Mouse (Mus musculus) limb, embryonic 11.5 days (tissue): Measurements from ENCODE around the gene Plekhg6. TPM values are rescaled to one million over a fixed set of nuclear protein-coding genes. Genes with fewer than 3 reads are reported as not detected.

Source experiments
- ATAC-seq: fragments of 200-750 bp; cut with Nextera tagmentation; 2 replicates; pipeline ENCODE4 v1.8.0; 2017; ENCODE audit warnings: low read depth; ENCODE audit not compliant: insufficient number of reproducible peaks, low FRiP score, low TSS enrichment
- DNase-seq: peaks from one replicate; pipeline ENCODE4 v3.0.0-alpha.2; 2015; ENCODE audit warnings: low spot score
- H3K27ac ChIP-seq: fragments of 300-500 bp; sonication (generic); replicated peaks from 2 replicates; pipeline ENCODE4 v1.5.1; 2014; ENCODE audit warnings: low read depth, mild to moderate bottlenecking, low read length
- H3K27me3 ChIP-seq: fragments of 300-500 bp; sonication (generic); 2 replicates; pipeline ENCODE4 v1.6.1; 2014; ENCODE audit warnings: mild to moderate bottlenecking, low read length, mixed read lengths; ENCODE audit not compliant: control insufficient read depth, insufficient read depth
- H3K36me3 ChIP-seq: fragments of 300-500 bp; sonication (generic); 2 replicates; pipeline ENCODE4 v1.6.1; 2014; ENCODE audit warnings: mild to moderate bottlenecking, low read length, moderate library complexity, mixed read lengths; ENCODE audit not compliant: control insufficient read depth, insufficient read depth
- H3K4me1 ChIP-seq: fragments of 300-500 bp; sonication (generic); 2 replicates; pipeline ENCODE4 v1.6.1; 2014; ENCODE audit warnings: low read length, mixed read lengths; ENCODE audit not compliant: control insufficient read depth, insufficient read depth
- H3K4me2 ChIP-seq: fragments of 300-500 bp; sonication (generic); 2 replicates; pipeline ENCODE4 v1.6.1; 2014; ENCODE audit warnings: low read depth, mild to moderate bottlenecking, moderate library complexity; ENCODE audit not compliant: severe bottlenecking
- H3K4me3 ChIP-seq: fragments of 300-500 bp; sonication (generic); 2 replicates; pipeline ENCODE4 v1.5.1; 2014; ENCODE audit warnings: low read depth, low read length
- H3K9ac ChIP-seq: fragments of 300-500 bp; sonication (generic); 2 replicates; pipeline ENCODE4 v1.6.1; 2014; ENCODE audit warnings: mild to moderate bottlenecking, low read length
- H3K9me3 ChIP-seq: fragments of 300-500 bp; sonication (generic); 2 replicates; pipeline ENCODE4 v1.6.1; 2016; ENCODE audit warnings: low read length; ENCODE audit not compliant: control insufficient read depth
- WGBS: fragments of 180-500 bp; shearing (Covaris S2); extraction: QIAGEN DNeasy Blood & Tissue Kit; methylation state at CpG from one replicate; pipeline ENCODE4 v1.1.7; 2014; 5-methylcytosine and 5-hydroxymethylcytosine counted together
- polyA plus RNA-seq: library from polyadenylated mRNA; unstranded; fragments of >200 nt; fragmentation: Nextera tagmentation; extraction: Ambion mirVana; gene quantifications from 2 replicates; pipeline ENCODE4 v1.2.1, GENCODE M21; 2014

Gene Plekhg6
- polyA plus RNA-seq, 1 experiment from 2014 or later = 0.27 TPM

DNA sequence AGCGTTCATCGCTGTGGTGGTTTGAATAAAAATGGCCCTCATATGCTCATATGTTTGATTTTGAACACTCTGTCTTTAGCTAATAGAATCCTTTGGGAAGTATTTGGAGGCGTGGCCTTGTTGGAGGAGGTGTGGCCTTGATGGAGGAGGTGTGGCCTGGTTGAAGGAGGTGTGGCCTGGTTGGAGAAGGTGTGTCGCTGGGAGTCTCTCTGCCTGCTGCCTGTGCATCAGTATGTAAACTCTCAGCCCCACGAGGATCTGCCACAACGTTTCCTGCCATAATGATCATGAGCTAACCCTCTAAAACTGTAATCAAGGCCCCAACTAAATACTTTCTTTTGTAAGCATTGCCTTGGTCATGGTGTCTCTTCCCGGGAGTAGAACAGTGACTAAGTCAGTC is 26.6 kb upstream of the Plekhg6 start:
- Histone ChIP-seq H3K4me1 (no peaks in the 10 kb centered on the region), H3K27me3 (no peaks in the 10 kb centered on the region), H3K9ac (no peak overlapping the region), H3K4me3 (no peak overlapping the region), H3K36me3 (no peaks in the 10 kb centered on the region), H3K4me2 (no peak overlapping the region), H3K9me3 (no peaks in the 10 kb centered on the region), H3K27ac (no peak overlapping the region)
- WGBS = 83% methylated on average over 7 of the region's 7 CpGs
- DNase-seq (no peak), ATAC-seq (no peak)

DNA sequence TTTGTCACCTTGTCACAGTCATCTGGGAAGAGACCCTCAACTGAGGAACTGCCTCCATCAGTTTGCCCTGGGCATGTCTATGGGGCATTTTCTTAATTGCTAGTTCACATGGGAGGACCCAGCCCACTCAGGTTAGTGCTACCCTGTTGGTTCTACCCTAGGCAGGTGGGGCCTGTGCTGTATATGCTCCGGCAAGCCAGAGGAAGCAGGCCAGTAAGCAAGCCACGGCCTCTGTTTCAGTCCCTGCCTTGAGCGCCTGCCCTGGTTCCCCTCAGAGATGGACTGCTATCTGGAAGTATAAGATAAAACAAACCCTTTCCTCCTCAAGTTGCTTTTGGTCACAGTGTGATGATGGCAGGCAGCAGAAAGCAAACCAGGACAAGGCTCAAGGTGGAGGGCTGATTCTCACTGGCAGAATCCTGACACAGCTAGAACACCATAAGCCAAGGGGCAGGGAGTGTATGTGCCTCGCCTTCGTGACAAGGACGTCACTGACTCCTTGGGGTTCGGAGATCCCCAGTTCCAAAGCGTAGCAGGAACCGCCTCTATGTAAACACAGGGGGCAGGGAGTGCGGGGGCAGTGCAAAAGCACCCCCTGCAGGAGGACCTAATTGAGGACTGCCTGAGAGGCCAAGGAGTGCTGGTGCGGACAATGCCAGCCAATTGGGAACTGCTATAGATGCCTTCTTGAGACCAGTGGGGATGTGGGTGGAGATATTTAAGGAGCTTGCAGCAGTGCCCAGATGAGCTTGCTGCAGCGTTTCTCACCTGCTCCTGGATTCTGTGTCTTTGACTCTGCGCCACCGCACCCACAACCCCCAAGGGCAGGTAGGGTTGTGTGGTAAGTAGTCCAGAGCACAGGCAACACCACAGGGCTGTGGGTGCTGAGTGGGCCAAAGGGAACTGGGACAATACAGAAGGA is 25.1 kb upstream of the Plekhg6 start:
- Histone ChIP-seq H3K9me3 (no peaks in the 10 kb centered on the region), H3K27ac (no peak overlapping the region), H3K4me2 (no peak overlapping the region), H3K4me1 (no peaks in the 10 kb centered on the region), H3K36me3 (no peaks in the 10 kb centered on the region), H3K9ac (no peak overlapping the region), H3K4me3 (no peak overlapping the region), H3K27me3 (no peaks in the 10 kb centered on the region)
- ATAC-seq (no peak), DNase-seq (no peak)
- 60% methylated on average over 14 of the region's 14 CpGs for WGBS

DNA sequence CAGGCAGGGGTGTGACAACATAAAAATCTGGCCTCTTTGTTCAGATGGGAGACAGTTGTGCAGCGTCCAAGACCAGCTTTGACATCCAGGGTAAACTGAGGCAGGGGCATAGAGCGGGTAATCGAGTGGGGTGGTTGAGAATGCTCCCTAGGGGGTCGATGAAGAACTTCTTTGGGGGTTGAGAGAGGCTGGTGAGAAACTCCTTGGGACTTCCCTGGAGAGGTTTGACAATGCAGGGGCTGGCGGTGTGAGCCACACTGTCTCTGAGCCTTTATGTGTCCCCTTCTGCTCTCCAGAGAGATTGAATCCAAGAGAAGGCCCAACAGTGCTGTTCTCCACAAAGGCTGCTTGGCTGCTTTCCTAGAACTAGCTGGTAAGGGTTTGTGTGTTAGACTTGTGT is 9.3 kb upstream of the Plekhg6 start:
- DNase-seq = no peak
- no peaks in the 10 kb centered on the region for H3K4me1 ChIP-seq
- H3K27me3 ChIP-seq = no peaks in the 10 kb centered on the region
- no peaks in the 10 kb centered on the region for H3K9me3 ChIP-seq
- no peak overlapping the region for H3K27ac ChIP-seq
- 87% methylated on average over 5 of the region's 5 CpGs for WGBS
- no peak for ATAC-seq
- H3K4me2 ChIP-seq = no peak overlapping the region
- no peaks in the 10 kb centered on the region for H3K36me3 ChIP-seq
- no peak overlapping the region for H3K4me3 ChIP-seq
- no peak overlapping the region for H3K9ac ChIP-seq

DNA sequence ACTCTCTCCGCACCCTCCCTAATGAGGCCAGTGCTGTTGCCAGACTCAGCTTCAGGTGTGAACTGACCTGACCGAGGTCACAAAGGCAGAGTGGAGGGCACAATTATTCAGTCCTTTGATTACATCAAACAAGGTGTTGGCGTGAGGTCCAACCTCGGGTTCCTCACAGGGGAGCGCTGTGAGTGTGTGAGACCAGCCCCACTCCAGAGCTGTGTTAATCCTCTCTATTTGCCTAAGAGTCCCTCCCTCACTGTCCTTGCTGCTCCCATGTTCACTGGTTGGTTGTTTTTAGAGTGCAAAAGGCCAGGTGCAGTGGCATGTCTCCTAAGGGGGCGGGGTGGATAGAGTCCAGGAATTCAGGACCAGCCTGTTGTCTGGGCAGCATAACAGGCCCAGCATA is 5.5 kb upstream of the Plekhg6 start:
- ATAC-seq = no peak
- Histone ChIP-seq H3K27me3 (peaks cover 12% of the 10 kb centered on the region), H3K4me2 (no peak overlapping the region), H3K4me1 (no peaks in the 10 kb centered on the region), H3K9ac (no peak overlapping the region), H3K4me3 (no peak overlapping the region), H3K36me3 (no peaks in the 10 kb centered on the region), H3K27ac (no peak overlapping the region), H3K9me3 (no peaks in the 10 kb centered on the region)
- DNase-seq = no peak
- WGBS = 40% methylated on average over 6 of the region's 6 CpGs

DNA sequence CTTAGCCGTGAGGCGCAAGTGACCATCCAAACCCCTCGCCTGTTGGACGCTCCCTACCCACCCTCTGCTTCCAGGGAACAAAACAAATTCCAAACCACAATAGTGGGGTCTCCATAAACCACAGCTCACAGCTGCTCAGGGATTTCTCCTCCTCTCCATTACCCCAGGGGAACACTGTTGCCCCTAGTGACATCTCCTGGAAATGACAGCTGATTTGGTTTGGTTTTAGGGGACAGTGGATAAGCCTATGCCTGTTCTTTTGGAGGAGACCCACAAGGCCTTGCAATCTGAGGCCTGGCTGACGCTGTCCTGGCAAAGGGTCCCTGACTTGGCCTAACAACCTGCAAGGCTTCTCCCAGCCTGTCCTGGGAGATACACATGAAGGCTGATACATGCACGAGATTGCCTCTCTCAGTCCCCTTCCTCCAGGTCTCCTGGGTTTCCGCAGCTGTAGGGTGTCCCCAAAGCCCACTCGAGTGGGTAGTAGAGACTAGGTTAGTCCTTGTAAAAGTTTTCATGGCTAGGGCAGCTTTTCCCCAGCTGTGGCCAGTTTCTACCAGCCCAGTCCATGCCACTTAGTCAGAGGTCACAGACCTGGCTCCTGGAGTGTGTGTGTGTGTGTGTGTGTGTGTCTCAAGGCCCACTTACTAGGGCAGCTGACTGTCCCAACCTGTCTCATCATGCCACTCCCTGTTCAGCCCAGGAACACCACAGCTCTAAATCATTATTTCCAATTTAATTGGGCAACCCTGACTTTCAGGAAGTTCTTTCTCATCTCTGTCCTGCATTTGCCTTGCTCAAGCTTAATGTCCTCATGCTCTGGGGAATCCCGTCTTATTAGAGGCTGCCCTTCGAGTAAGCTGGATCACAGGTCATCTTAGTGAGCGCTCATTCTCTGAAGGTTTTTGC is 4.7 kb upstream of the Plekhg6 start:
- no peaks in the 10 kb centered on the region; the same call in 1 of the 2 replicates for H3K9me3 ChIP-seq
- H3K4me1 ChIP-seq = 0 out of 2 replicates have a peak, but pooled peaks cover 1% of the 10 kb centered on the region
- peak; percentile 40 for DNase-seq
- 63% methylated on average over 11 of the region's 11 CpGs for WGBS
- H3K36me3 ChIP-seq = no peaks in the 10 kb centered on the region
- no peak overlapping the region for H3K4me2 ChIP-seq
- H3K27me3 ChIP-seq = peaks cover 19% of the 10 kb centered on the region
- no peak overlapping the region for H3K27ac ChIP-seq
- no peak overlapping the region for H3K9ac ChIP-seq
- no peak overlapping the region for H3K4me3 ChIP-seq
- no peak for ATAC-seq

DNA sequence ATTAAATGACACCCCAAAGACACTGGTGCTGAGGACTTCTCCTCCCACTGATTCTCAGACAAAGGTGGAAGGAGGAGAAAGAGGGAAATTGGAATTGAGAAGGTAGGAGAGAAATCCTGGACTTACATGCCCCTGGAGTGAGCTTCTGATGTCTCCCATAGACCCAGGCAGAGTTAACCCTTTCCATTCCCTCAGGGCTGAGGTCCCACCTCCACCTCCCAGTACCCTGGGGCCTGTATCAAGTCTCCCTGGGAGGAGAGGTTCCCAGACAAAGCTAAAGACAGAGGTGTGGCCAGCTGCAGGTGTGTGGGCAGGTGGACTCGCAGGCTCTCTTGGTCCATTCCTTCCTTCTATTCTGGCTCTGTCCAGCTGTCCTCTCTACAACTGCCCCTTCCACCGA is 1.4 kb upstream of the Plekhg6 start:
- DNase-seq (no peak), ATAC-seq (no peak)
- Histone ChIP-seq H3K9me3 (no peaks in the 10 kb centered on the region; the same call in 1 of the 2 replicates), H3K4me2 (no peak overlapping the region), H3K27ac (no peak overlapping the region), H3K4me3 (no peak overlapping the region), H3K9ac (no peak overlapping the region), H3K36me3 (no peaks in the 10 kb centered on the region), H3K4me1 (peaks cover 12% of the 10 kb centered on the region), H3K27me3 (peaks cover 48% of the 10 kb centered on the region)
- 66% methylated on average over 2 of the region's 2 CpGs for WGBS

DNA sequence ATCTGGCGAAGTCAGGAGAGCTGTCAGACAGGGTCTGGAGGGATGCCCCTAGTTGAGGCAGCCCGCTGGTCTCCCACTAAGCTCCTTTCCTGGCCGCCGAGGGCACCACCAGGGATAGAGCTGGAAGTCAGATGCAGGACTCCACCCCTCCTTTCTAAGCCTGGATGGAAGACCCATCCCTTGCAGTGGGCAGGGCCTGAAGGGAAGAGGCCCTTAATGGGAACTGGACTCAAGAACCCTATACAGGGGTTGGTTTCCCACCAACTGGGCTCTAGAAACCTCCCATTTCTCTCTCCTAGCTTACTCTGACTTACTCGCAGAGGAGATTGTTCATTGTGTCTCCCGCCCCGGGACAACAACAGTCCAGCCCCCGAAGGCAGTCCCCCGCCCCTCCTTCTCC is 812 bp downstream of the Plekhg6 start:
- peaks cover 12% of the 10 kb centered on the region for H3K4me1 ChIP-seq
- peak overlapping the region; percentile 32 for H3K4me3 ChIP-seq
- peak overlapping the region; percentile 61; the same call in 1 of the 2 replicates for H3K4me2 ChIP-seq
- DNase-seq (no peak), ATAC-seq (no peak)
- peaks cover 50% of the 10 kb centered on the region for H3K27me3 ChIP-seq
- no peak overlapping the region for H3K27ac ChIP-seq
- H3K9me3 ChIP-seq = no peaks in the 10 kb centered on the region; the same call in 1 of the 2 replicates
- H3K36me3 ChIP-seq = no peaks in the 10 kb centered on the region
- H3K9ac ChIP-seq = no peak overlapping the region
- WGBS = 5% methylated on average over 9 of the region's 9 CpGs

DNA sequence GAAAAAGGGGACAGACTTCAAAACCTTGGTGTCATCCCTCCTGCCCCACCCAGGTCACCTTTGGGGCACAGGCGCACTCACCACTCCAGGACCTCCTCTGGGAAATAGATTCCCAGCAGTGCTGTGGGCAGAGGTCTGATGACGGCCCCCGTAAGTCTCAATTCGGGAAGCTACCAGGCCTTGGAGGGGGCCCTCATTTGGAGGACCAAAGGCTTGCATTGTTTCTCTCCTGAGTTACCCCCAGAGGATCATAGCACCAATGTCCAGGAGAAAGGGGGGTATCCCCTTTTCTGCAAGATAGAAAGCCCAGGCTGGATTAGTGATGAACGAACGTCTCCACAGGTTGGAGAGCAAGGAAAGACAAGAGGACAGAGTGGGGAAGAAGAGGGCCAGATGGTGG is 2.0 kb downstream of the Plekhg6 start:
- no peak overlapping the region for H3K9ac ChIP-seq
- ATAC-seq (no peak), DNase-seq (no peak)
- no peaks in the 10 kb centered on the region; the same call in 1 of the 2 replicates for H3K9me3 ChIP-seq
- H3K27me3 ChIP-seq = peaks cover 50% of the 10 kb centered on the region
- no peak overlapping the region for H3K27ac ChIP-seq
- no peak overlapping the region for H3K4me2 ChIP-seq
- 12% methylated on average over 6 of the region's 6 CpGs for WGBS
- H3K4me1 ChIP-seq = peaks cover 12% of the 10 kb centered on the region
- H3K4me3 ChIP-seq = no peak overlapping the region
- no peaks in the 10 kb centered on the region for H3K36me3 ChIP-seq
